Mouse (Mus musculus) T-helper 17 cell (primary cell): ENCODE measurements around the gene Tbck.

Experiments
- in situ Hi-C, 2 experiments: fragments of 300-600 bp; cut with MboI, MseI; formaldehyde crosslinking; loops; 1 replicate in 1 of 2; 2 replicates in 1 of 2; pipeline ENCODE4 v1.15.1; 2025; ENCODE audit warnings: high pct_unique_total_duplicates in 2 of 2

Gene Tbck

GRCm38 (mm10) chr3:132815497-132816326, 131.8 kb downstream of the Tbck start:
- in situ Hi-C loops: no loop called here

GRCm38 (mm10) chr3:132819408-132819807, 135.5 kb downstream of the Tbck start:
- in situ Hi-C loops: no loop called here

GRCm38 (mm10) chr3:132831179-132831873, 147.4 kb downstream of the Tbck start:
- in situ Hi-C loops: loop anchor here in 1 of 2 experiments (10.0 kb wide), 1 partner anchor 1763 kb away; no protein-coding TSS in a partner anchor

GRCm38 (mm10) chr3:132835118-132835794, 151.3 kb downstream of the Tbck start:
- in situ Hi-C loops: loop anchor here in 1 of 2 experiments (10.0 kb wide), 1 partner anchor 1760 kb away; no protein-coding TSS in a partner anchor

- in situ Hi-C loops: loop anchor here in 1 of 2 experiments (10.0 kb wide), 1 partner anchor 1758 kb away; no protein-coding TSS in a partner anchor
Observed at GRCm38 (mm10) chr3:132837134-132837533, 153.2 kb downstream of the Tbck start.

- in situ Hi-C loops: loop anchor here in 1 of 2 experiments (10.0 kb wide), 1 partner anchor 1756 kb away; no protein-coding TSS in a partner anchor
Observed at GRCm38 (mm10) chr3:132838656-132839417, 154.9 kb downstream of the Tbck start.

GRCm38 (mm10) chr3:132839516-132839915, 155.6 kb downstream of the Tbck start:
- in situ Hi-C loops: loop anchor here in 1 of 2 experiments (10.0 kb wide), 1 partner anchor 1755 kb away; no protein-coding TSS in a partner anchor

GRCm38 (mm10) chr3:132842676-132843075, 158.7 kb downstream of the Tbck start:
- in situ Hi-C loops: no loop called here

- in situ Hi-C loops: no loop called here
Observed at GRCm38 (mm10) chr3:132849669-132850068, 165.7 kb downstream of the Tbck start.

GRCm38 (mm10) chr3:132850431-132850830, 166.5 kb downstream of the Tbck start:
- in situ Hi-C loops: no loop called here

- in situ Hi-C loops: no loop called here
Observed at GRCm38 (mm10) chr3:132851417-132851816, 167.5 kb downstream of the Tbck start.

GRCm38 (mm10) chr3:132851841-132852728, 168.1 kb downstream of the Tbck start:
- in situ Hi-C loops: no loop called here

GRCm38 (mm10) chr3:132854271-132854670, 170.3 kb downstream of the Tbck start:
- in situ Hi-C loops: no loop called here

GRCm38 (mm10) chr3:132855458-132856212, 171.7 kb downstream of the Tbck start:
- in situ Hi-C loops: no loop called here

GRCm38 (mm10) chr3:132856651-132857050, 172.7 kb downstream of the Tbck start:
- in situ Hi-C loops: no loop called here

- in situ Hi-C loops: no loop called here
Observed at GRCm38 (mm10) chr3:132858849-132859248, 174.9 kb downstream of the Tbck start.

- in situ Hi-C loops: no loop called here
Observed at GRCm38 (mm10) chr3:132859573-132859972, 175.6 kb downstream of the Tbck start.

- in situ Hi-C loops: loop anchor here in 1 of 2 experiments (5.0 kb wide), 1 partner anchor 73 kb away; no protein-coding TSS in a partner anchor
Observed at GRCm38 (mm10) chr3:132860796-132861195, 176.9 kb downstream of the Tbck start.

- in situ Hi-C loops: loop anchor here in 1 of 2 experiments (5.0 kb wide), 1 partner anchor 77 kb away; no protein-coding TSS in a partner anchor
Observed at GRCm38 (mm10) chr3:132863843-132864242, 179.9 kb downstream of the Tbck start.
